Mouse (Mus musculus) right cerebral cortex, adult 2 months (tissue): ENCODE measurements around the gene Marcks.
A peak's percentile ranks its signal among the peaks of the same experiment; 100 is the strongest.

Experiments used
- DNase-seq, 2 experiments: peaks; one replicate each; pipeline ENCODE4 v3.0.0; 2021 to 2022; ENCODE audit warnings: low spot score in 2 of 2

Gene Marcks

DNA sequence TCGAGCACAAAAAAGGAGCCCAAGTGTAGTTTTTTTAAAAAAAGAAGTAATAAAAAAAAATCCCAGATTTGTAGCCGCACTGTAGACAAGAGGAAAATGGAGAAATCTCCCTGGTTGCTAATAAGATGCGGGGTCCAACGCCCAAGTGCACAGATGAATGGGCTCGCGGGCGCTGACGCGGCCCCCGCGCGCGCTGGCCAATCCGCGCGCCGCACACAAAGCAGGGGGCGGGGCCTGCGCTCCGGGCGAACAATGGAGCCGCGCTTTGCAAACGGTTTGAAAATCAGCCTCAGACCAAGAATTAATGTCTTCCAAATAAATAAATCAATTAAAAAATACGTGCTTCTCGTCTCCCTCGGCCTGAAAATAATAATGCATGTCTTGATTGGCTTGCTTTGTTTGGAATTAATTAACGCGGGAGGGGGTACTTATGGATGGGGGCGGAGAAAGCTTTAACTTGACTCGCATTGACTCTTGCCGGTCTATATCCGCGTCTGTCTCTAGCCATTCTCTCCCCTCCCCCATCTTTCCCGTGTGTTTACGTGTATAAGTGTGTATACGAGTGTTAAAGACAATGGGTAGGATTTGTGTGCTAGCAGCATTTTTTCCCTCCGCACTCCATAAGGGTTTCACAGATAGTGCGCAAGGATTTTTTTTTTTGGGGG lies at the start of gene Marcks:
Gene Marcks, minus strand, starts transcription at position 143 of the 665 bp plus-strand sequence.
- peak; percentile 85 to 87 for DNase-seq

GRCm38 (mm10) chr10:37177071-37177470 lies 38.4 kb upstream of the Marcks start:
- DNase-seq: no peak

DNA sequence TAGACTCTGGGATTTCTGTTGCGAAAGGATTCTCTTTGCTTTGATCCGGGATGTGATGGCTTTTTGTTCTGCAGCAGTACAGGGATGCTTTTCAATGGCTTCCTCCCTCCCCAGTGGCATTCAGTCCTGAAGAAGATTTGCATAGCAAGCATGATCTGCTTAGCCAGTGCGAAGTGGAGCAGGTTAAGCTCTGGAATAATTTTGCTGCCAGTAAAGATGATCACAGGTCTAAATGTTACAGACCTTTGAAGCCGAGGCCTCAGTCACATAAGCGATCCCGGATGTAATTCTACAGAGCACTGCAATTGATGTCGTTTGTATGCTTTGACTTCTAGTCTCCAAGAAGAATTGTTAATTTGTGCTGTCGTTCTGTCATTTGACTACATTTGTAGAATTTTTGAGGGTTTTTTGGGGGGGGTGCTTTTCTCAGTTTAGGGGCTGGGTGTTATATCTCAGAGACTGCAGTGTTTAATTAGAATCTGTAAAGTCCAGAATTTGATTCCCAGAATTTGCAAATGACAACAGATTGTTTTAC lies 33.8 kb upstream of the Marcks start:
- DNase-seq: no peak

DNA sequence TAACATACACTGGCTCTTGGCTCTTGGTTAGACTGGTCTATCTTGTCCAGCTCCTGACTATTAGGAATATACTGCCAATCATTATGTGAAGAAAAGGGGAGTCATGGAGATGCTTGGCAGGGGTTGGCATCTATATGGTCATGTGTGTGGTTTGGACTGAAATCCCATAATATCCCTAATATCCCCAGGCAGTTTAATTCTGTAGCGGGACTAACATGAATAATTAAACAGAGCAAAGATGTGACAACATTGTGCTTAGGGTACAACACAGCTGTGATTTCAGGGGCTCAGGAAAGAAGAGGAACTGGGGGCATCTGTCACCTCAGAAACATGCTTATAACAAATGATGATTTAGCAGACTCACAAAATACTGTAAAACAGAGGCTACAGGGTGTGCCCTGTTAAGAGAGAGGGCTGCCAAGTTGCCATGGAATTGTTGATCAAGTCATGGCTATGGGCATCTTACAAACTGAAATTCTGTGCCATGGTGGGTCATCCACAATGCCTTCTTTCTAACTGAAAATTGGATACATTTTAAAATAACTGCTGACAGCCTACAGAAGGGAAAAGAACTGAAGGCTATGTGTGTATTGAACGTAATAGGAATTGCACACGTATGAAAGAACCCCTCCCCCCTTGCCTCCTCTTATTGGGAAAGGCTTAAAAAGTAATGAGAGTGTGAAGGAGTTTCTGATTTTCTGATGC lies 33.1 kb upstream of the Marcks start:
- no peak for DNase-seq

DNA sequence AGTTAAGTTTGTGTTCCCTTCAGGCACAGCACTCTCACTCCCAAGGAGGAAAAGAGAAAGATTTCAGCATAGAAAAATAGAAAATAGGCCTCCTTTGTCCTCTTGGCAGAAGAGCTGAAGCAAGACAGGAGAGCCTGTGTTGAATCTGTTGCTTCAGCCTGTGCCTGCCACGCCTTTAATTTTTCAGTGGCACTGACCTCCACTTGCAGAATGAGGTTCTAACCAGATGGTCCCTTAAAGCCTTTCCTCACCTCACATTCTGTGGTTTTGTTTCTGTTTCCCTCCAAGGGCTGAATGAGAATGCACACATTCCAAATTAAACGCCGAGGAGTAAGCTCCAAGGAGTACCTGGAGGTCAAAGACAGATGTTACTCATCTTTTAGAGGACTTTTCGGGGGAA lies 32.2 kb upstream of the Marcks start:
- DNase-seq: no peak

- no peak for DNase-seq
These were observed 31.7 kb upstream of the Marcks start for GRCm38 (mm10) chr10:37170466-37170865.

- DNase-seq: no peak
These were observed 28.8 kb upstream of the Marcks start for GRCm38 (mm10) chr10:37167527-37167926.

DNA sequence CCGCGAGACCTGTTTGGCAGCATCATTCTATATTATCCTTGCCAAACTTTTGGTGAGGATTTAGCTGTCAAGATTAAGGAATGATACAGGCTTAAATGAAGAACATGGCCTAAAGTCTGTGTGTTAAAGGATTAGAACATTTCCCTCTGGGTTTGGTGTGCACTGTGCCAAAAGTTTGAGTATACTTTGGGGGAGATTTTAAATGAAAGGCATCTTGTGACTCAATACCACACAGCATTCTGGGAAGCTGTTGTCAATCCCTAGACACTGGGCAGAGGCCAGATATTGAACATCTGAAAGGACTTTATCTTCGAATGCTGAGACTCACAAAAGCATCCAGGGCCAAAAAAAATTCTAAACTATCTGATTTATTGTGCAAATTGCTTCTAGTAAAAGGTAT lies 21.0 kb upstream of the Marcks start:
- no peak for DNase-seq

- no peak for DNase-seq
These were observed 18.4 kb upstream of the Marcks start for GRCm38 (mm10) chr10:37157156-37157555.

- no peak for DNase-seq
These were observed 16.4 kb upstream of the Marcks start for GRCm38 (mm10) chr10:37155131-37155530.

DNA sequence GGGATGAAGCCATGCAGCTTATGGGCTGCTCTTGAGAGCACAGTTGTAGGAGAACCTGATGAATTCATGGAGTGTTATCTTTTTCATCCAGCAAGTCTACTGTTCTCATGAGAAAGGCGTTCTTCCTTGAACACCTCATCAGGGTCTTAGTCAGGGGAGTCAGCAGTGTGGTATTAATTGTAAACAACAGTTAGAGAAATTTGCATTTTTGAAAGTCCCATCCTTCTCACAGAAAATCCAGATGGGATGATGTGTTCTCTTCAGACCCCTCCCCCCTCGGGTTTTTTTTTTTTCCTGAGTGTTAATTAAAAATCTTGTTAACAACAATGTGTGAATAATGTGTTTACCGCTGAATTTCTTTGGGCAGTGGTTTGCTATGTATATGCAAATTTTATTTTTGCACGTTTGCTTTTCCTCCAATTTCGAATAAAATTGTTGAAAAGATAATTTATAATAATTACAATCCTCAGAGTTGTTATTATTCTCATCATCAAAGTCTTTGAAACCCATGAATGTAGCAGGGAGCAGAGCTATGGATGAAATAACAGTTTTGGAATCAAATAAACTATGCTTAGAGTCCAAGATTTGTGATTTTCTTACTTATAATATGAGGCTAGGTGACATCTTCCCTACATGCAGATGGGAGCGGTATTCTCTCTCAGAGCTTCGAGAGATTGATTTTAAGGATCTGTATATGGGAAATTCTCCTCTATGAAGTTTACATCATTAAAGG lies 13.0 kb upstream of the Marcks start:
- DNase-seq: no peak

DNA sequence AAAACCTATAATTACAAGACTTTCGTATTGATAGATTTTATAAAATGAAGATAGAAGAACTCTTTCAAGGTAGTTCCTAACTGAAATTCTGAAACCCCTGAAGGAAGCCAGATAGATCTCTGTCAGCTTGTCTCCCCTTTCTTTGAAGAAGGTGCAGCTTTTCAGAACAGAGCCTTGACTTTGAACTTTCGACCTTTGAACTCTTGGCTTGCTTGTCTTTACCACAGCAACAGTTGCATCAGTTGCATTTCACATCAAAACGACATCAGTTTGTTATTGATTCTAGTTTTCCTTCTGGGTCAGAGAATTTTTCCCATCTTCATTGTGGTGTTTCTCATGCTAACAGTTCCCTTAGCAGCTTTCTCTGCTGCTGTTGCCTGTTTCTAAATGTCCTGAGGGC lies 9.3 kb upstream of the Marcks start:
- no peak for DNase-seq

DNA sequence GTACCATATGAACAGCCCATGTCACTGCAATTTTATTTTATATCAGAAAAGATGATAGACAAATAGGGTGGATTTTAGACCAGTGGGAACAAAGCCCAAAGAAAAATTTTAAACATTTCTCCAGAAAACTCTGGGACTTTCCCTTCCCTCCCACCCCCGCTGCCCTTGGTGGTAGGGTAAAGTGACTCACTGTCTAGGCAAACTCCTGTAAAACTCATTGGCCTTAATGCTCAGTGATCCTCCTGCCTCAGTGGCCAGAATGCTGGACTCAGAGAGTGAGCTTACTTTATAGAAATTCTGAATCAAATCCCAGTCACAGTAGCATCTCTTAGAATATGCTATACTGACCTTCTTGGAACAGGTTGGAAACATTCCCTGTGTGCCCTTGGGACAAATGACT lies 6.7 kb upstream of the Marcks start:
- DNase-seq: no peak

DNA sequence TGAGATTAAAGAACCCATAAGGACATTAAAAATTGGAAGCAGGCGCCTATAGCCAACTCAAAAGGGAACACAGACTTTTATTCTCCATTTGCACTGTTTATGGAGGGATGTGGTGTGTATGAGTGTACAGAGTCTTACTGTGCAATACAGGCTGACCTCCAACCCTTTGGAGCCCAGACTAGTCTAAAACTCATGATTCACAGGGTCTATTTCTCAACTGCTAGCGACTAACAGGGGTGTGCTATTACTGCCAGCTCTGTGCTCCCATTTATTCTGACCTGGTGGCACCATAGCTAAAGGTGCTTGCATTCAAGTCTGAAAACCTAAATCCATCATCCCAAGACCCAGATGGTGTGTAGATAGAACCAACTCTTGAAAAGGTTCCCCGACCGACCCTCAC lies 2.9 kb upstream of the Marcks start:
- DNase-seq: no peak

DNA sequence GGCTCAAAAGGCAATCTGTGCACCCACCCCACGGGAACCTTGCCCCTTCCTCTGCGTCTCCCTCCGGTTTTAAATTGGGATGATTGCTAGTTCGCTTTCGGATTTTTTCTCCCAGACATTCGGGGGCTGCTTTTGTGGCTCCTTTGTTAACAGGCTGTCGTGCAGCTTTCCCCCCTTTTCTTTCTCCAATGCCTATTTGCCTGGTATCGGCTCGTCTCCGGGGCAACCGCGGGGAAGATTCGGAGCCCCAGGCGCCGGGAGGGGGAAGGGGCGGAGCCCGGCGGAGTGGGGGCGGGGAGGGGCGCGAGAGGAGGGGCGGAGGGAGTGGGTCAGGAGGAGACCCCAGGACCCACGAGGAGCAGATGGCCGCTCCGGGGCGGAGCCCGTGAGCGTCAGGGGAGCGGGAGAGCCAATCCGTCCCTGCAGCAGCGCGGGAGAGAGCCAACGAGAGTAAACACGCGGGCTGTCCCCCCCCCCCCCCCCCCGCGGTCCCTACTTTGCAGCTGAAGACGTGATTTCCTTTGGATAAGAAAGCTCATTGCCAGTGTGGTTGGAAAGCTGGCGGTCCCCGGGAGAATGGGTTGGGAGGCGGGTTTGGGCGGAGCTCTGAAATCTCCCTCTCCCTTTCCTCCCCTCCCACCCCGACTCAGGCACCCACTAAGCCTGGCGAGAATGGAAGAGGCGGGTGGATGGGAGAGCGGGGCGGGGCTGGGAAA lies 2.2 kb upstream of the Marcks start:
- peak; percentile 82 to 84 for DNase-seq

GRCm38 (mm10) chr10:37140166-37140735 lies 1.5 kb upstream of the Marcks start:
- DNase-seq: no peak

GRCm38 (mm10) chr10:37139443-37140165 lies 884 bp upstream of the Marcks start:
- DNase-seq: peak; percentile 34 to 50

GRCm38 (mm10) chr10:37138311-37138731 lies 399 bp downstream of the Marcks start:
- peak; percentile 25 to 48 for DNase-seq

GRCm38 (mm10) chr10:37137531-37138310 lies 999 bp downstream of the Marcks start:
- DNase-seq: peak; percentile 65 to 74

GRCm38 (mm10) chr10:37136981-37137518 lies 1.7 kb downstream of the Marcks start:
- peak; percentile 90 to 91 for DNase-seq
